Mouse (Mus musculus) bone marrow macrophage, adult 2 months (primary cell): ENCODE results near the gene Slfn5. TPM values are rescaled to one million over a fixed set of nuclear protein-coding genes. Genes with fewer than 3 reads are reported as not detected.

Experiments
- H3K27ac ChIP-seq: 2 replicates; pipeline ENCODE4 v1.5.1; 2012; ENCODE audit warnings: low read depth, low read length; ENCODE audit not compliant: insufficient read depth
- H3K4me1 ChIP-seq: 2 replicates; pipeline ENCODE4 v1.6.1; 2012; ENCODE audit warnings: low read length; ENCODE audit not compliant: control insufficient read depth, insufficient read depth
- H3K4me3 ChIP-seq: 2 replicates; pipeline ENCODE4 v1.5.1; 2012; ENCODE audit warnings: mild to moderate bottlenecking, low read length, moderate library complexity; ENCODE audit not compliant: insufficient read depth
- CTCF ChIP-seq: IDR thresholded peaks from 2 replicates; pipeline ENCODE4 v1.5.1; 2012; ENCODE audit warnings: low read depth, mild to moderate bottlenecking, low read length, moderate library complexity
- POLR2A ChIP-seq: IDR thresholded peaks from 2 replicates; pipeline ENCODE4 v1.6.1; 2012; ENCODE audit warnings: mild to moderate bottlenecking, low read depth, low read length, borderline replicate concordance
- polyA plus RNA-seq: library from polyadenylated mRNA; stranded (reverse); fragments of >200 nt; gene quantifications from 2 replicates; pipeline ENCODE4 v1.2.4, GENCODE M21; 2012; ENCODE audit not compliant: missing spikeins, insufficient read depth, insufficient read length

Gene Slfn5
- 97.8 and 116 TPM in 2 replicates for polyA plus RNA-seq

GRCm38 (mm10) chr11:82950736-82951481, at the start of gene Slfn5:
Gene Slfn5 (plus strand): TSS chr11:82951349.
- TF ChIP-seq CTCF (no peak), POLR2A (no peak)
- peaks cover 17% of the 10 kb centered on the region for H3K4me1 ChIP-seq
- H3K4me3 ChIP-seq, result peak within 1 kb of the TSS; percentile 58
- H3K27ac ChIP-seq, result peak within 1 kb of the TSS; percentile 66

DNA sequence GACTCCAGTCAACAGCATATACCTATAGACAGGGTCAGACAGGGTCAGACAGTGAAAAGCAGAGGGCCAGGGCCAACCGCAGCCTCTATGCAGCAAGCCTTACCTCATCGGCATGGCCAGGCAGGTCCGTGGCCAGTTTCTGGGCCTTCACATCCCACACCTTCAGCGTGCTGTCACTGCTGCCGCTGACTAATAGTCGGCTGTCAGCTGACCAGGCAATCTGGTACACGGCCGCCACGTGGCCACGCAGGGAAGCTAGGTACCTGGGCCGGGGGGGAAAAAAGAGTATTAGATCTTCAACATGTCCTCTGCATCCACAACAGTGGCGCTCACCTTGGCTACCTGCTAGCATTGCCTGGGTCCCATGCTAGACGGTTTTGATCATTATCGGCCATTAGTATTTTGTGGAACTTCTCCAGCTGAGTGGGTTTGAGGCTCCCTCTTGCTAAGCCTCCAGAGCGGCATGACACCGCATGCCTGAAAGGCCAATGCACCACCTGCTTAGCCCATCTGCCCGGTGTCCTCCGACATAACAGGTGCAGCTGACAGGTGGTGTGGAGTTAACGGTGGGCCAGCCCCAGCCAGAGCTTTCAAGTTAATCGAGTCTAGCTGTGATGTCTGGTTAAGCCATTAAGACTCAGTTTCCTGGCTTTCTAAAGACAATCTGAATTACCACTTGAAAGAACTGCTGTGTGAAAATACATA, 49.4 kb upstream of the Slfn5 start:
- Histone ChIP-seq H3K4me3 (no peak overlapping the region), H3K4me1 (0 out of 2 replicates have a peak, but pooled peaks cover 5% of the 10 kb centered on the region), H3K27ac (no peak overlapping the region)
- TF ChIP-seq CTCF, result no peak
- TF ChIP-seq POLR2A, result no peak

DNA sequence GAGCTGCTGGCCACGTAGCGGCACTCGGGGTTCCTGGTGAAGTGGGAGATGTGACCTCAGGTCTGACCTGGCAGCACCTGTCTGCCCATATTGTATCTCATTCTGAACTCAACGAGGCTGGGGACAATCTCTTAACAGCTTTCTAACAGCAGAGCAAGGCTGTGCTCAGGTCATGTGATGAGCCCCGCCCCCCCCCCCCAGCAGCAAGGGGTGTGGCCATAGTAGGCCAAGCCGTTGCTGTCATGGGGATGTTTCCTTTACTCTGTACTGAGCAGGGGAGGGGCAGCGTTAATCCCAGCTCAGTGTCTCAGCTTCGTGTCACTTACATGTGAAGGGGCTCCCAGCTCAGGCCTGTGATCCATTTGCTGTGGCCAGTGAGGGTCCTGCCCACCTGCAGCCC, 46.2 kb upstream of the Slfn5 start:
- TF ChIP-seq POLR2A (no peak), CTCF (no peak)
- H3K4me3 ChIP-seq, result no peak overlapping the region
- peaks cover 13% of the 10 kb centered on the region for H3K4me1 ChIP-seq
- H3K27ac ChIP-seq, result no peak overlapping the region

- Histone ChIP-seq H3K4me3 (no peak overlapping the region), H3K4me1 (peaks cover 13% of the 10 kb centered on the region), H3K27ac (no peak overlapping the region)
- no peak for TF ChIP-seq CTCF
- no peak for TF ChIP-seq POLR2A
Measured at GRCm38 (mm10) chr11:82905816-82906215, 45.3 kb upstream of the Slfn5 start.

DNA sequence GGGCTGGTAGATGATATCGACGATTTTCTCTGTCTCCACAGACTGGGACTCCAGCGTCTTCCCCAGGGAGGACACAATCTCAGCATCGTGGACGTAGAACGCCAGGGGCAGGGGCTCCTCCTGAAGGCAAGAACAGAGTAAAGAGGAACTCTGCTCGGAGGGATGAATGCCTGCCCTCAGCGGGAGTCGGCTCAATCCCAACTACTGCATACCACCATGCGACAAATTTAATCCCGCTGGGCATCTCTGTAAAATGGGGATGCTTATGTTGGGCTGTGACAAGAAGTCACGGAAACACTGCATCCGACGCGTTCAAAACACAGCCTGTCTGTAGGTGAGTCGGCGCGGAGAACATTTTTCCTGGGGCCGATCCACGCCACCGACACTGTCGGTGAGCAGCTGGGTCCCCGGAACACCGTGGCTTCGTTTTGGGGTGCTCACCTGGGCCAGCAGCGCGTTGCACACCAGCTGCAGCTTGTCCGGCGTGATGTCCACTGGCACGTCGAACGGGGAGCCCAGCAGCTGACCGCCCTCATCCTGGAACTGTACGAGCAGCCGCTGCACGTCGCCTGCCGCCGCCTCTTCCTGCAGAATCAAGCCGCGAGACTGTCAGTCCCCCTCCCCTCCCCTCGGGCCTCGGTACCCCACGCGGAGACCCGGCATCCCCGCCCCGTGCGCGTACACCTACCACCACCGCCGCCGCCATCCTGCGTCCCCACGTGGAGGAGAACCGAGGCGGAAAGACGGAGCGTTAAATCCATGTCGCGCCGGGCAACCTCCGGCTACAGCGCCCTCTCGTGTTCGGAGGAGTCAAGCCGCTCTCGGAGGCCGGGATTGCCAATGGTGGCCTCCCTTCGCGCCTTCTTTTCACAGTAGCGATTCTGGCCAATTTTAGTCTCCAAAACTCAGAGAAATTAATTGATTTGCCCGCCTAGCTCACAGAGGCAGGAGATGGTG, 43.2 kb upstream of the Slfn5 start, which contains the start of gene Nle1:
TSS of gene Nle1 (minus strand) at position 761 of the 957 bp plus-strand sequence.
- Histone ChIP-seq H3K4me1 (peaks cover 13% of the 10 kb centered on the region), H3K4me3 (peak within 1 kb of the TSS; percentile 88), H3K27ac (no peak within 1 kb of the TSS)
- TF ChIP-seq CTCF (peak; percentile 50; the same call in 1 of the 2 replicates), POLR2A (no peak)

DNA sequence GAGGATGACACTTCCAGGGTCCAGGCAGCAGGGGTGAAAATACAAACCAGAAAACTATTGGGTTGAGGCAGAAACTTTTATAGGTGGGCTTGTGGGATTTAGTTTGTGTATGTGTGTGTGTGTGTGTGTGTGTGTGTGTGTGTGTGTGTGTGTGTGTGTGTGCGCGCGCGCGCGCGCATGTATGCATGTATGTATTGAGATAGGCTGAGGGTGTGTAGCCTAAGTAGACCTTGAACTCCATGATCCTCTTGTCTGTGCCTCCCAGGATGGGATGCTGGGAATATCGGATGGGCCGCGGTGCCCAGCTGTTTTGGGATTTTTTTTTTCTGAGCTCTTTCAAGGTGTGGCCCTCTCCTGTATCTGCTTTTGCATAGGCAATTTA, 42.5 kb upstream of the Slfn5 start:
- H3K4me3 ChIP-seq, result no peak overlapping the region; the same call in 1 of the 2 replicates
- H3K27ac ChIP-seq, result no peak overlapping the region
- TF ChIP-seq POLR2A (no peak), CTCF (no peak)
- peaks cover 13% of the 10 kb centered on the region for H3K4me1 ChIP-seq

GRCm38 (mm10) chr11:82910250-82910649, 40.9 kb upstream of the Slfn5 start, which contains the start of gene Unc45b:
Gene Unc45b (plus strand): TSS chr11:82910550.
- H3K4me3 ChIP-seq, result no peak within 1 kb of the TSS
- TF ChIP-seq POLR2A (no peak), CTCF (no peak)
- peaks cover 11% of the 10 kb centered on the region for H3K4me1 ChIP-seq
- H3K27ac ChIP-seq, result no peak within 1 kb of the TSS

DNA sequence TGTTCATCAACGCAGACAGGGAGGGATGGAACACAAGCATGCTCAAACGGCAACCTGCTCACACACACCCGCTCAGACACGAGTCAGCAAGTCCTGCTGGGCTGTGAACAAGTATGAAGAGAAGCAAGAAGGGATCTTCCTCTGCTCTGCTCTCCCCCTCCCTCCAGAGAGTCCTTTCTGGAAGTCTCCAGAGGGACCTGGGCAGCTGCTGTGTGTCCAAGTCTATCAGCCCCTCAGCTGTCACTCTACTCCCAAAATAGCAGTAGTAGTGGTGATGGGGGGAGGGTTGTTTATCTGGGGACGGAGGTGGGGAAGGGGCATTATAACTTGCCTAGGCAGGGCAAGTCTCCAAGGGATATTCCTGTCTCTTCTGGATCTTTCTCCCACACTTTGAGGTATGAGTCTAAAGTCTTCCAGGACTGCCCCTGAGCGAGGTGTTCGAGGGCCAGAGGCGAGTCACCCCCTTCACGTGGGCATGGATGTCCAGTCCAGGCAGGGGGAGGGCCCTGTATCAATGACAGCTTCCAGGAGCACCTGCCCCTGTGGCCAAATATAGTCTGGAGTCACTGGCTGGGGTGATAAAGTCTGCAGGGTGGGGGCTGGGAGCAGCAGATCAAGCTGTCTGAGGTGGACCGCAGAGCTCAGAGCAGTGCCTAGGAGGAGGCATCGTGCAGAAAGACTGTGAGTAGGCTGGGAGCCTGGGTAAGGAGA, 40.3 kb upstream of the Slfn5 start:
- no peak for TF ChIP-seq CTCF
- no peak for TF ChIP-seq POLR2A
- H3K4me3 ChIP-seq, result no peak overlapping the region
- no peak overlapping the region for H3K27ac ChIP-seq
- H3K4me1 ChIP-seq, result peaks cover 8% of the 10 kb centered on the region

DNA sequence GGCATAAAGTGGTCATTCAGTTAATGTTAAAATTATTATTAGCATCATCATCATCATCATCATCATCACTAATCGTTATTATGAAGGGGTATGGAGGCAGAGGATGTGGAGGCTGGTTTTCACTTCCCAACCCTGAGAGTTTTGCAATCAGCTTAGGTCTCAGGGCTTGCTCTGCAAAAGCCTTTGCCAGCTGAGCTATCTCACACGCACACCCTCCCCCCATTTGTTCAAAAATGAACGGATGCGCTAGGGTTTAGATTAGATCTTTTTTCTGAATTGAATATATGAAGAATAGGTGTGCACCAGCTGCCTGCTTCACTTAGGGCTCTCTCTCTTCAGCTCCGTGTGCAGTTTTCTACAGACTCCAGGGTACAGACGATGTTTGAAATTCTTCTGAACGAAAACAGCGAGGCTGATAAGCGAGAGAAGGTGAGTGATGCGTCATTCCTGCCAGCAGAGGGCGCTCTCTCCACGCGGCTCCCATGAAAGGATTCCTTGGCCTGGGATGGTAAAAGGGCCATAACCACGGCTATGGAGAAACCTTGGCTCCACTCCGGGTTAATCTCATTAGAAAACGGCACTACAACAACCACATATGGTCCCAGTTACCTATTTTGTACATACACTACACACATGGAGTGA, 36.3 kb upstream of the Slfn5 start:
- Histone ChIP-seq H3K4me1 (no peaks in the 10 kb centered on the region), H3K27ac (no peak overlapping the region), H3K4me3 (no peak overlapping the region)
- TF ChIP-seq CTCF (peak; percentile 92), POLR2A (no peak)
